15 mouse cellular contexts compared by ENCODE assay signal in the genomic region with DNA sequence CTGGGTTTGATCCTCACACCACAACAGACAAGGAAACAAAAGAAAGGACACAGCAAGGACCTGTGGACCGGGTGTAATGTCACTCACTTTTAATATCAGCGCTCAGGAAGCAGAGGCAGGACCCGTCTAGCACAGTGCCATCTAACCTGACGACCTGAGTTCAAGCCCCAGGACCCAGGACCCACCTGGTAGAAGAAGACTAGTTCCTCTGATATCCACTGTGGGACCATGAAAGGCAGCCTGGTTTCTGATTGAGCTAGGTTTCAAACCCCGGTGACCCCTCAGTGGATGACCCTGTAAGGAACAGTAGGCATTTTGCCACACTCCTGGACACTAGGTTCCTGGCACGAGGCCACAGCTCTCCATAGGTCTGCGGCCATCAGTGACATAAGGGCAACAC. TPM values are rescaled to one million over a fixed set of nuclear protein-coding genes. Genes with fewer than 3 reads are reported as not detected.
"Had no signal": no experiment of that assay in that cellular context is flagged by ENCODE, and none has a peak within 500 bp of the region (broad histone marks: within the 10 kb centered on the region; RNA-seq: fewer than 3 reads in every experiment).

No protein-coding gene starts in this region.

- H3K4me3 ChIP-seq: intestine, embryonic 15.5 days; left cerebral cortex, adult 2 months; limb, embryonic 10.5 days; liver, embryonic 15.5 days; midbrain, embryonic 15.5 days; neural tube, embryonic 12.5 days had no signal

- H3K9ac ChIP-seq: intestine, embryonic 15.5 days; liver, embryonic 15.5 days; midbrain, embryonic 15.5 days; neural tube, embryonic 12.5 days had no signal

- H3K9me3 ChIP-seq: intestine, embryonic 15.5 days; limb, embryonic 10.5 days; liver, embryonic 15.5 days; midbrain, embryonic 15.5 days had no signal

- ATAC-seq: intestine, embryonic 15.5 days; lung, postnatal 0 days; midbrain, embryonic 15.5 days had no signal

- H3K27ac ChIP-seq: intestine, embryonic 15.5 days; left cerebral cortex, adult 2 months; limb, embryonic 10.5 days; liver, embryonic 15.5 days; midbrain, embryonic 15.5 days; neural tube, embryonic 12.5 days had no signal

- H3K4me2 ChIP-seq: intestine, embryonic 15.5 days; liver, embryonic 11.5 days; liver, embryonic 15.5 days; midbrain, embryonic 15.5 days; neural tube, embryonic 12.5 days had no signal

- H3K36me3 ChIP-seq: intestine, embryonic 15.5 days; limb, embryonic 10.5 days; liver, embryonic 15.5 days; midbrain, embryonic 15.5 days; neural tube, embryonic 12.5 days had no signal

- DNase-seq: kidney, adult 18-20 months; kidney, postnatal 10 days; kidney, postnatal 4 days; lung, adult 2 months; lung, postnatal 36 days; right cerebral cortex, postnatal 14 days; thymus, postnatal 14 days had no signal

RNA-seq across cellular contexts. Expression of a gene that starts 29.3 kb away (rescaled TPM):
- polyA plus RNA-seq: midbrain, embryonic 15.5 days had no signal
